Mouse (Mus musculus) ES-E14 (cell line): ENCODE results near the gene Ppm1h.

Experiments used
- CHD2 ChIP-seq: IDR thresholded peaks from 2 replicates; pipeline ENCODE4 v1.6.1; 2014; ENCODE audit warnings: mild to moderate bottlenecking, low read depth, low read length, inconsistent platforms
- HCFC1 ChIP-seq: IDR thresholded peaks from 2 replicates; pipeline ENCODE4 v1.6.1; 2012; ENCODE audit warnings: low read length, inconsistent platforms, borderline replicate concordance; ENCODE audit not compliant: insufficient read depth
- MAFK ChIP-seq: IDR thresholded peaks from 2 replicates; pipeline ENCODE4 v1.6.1; 2014; ENCODE audit warnings: mild to moderate bottlenecking, low read depth, low read length, inconsistent platforms; ENCODE audit not compliant: insufficient read depth
- ZC3H11A ChIP-seq: IDR thresholded peaks from 2 replicates; pipeline ENCODE4 v1.6.1; 2012; ENCODE audit warnings: low read depth, mild to moderate bottlenecking, inconsistent platforms, low read length, borderline replicate concordance

- TF ChIP-seq MAFK (no peak), HCFC1 (no peak), ZC3H11A (no peak), CHD2 (no peak)
These were observed 247.7 kb downstream of the Ppm1h start for GRCm38 (mm10) chr10:122926275-122926674.
